Mouse (Mus musculus) megakaryocyte, embryonic 14.5 days (primary cell): Measurements from ENCODE around the gene Npas2. TPM values are rescaled to one million over a fixed set of nuclear protein-coding genes. Genes with fewer than 3 reads are reported as not detected.

ENCODE experiments used
- H3K27me3 ChIP-seq: replicated peaks from 2 replicates; pipeline ENCODE3; 2012; ENCODE audit warnings: inconsistent platforms
- H3K36me3 ChIP-seq: replicated peaks from 2 replicates; pipeline ENCODE3; 2012; ENCODE audit warnings: low read length, inconsistent platforms, mixed read lengths
- H3K4me1 ChIP-seq: 2 replicates; pipeline ENCODE4 v1.6.1; 2012; ENCODE audit warnings: inconsistent platforms
- H3K4me3 ChIP-seq: replicated peaks from 2 replicates; pipeline ENCODE3; 2012; ENCODE audit warnings: moderate library complexity, mild to moderate bottlenecking, inconsistent platforms
- H3K9me3 ChIP-seq: 2 replicates; pipeline ENCODE4 v1.6.1; 2012; ENCODE audit warnings: inconsistent platforms
- FLI1 ChIP-seq: IDR thresholded peaks from 2 replicates; pipeline ENCODE4 v1.6.1; 2012; ENCODE audit warnings: low read length, inconsistent platforms, mixed read lengths
- GATA1 ChIP-seq: IDR thresholded peaks from 3 replicates; pipeline ENCODE4 v1.6.1; 2012; ENCODE audit warnings: mixed read lengths, low read length, inconsistent platforms, borderline replicate concordance
- polyA plus RNA-seq: library from polyadenylated mRNA; stranded (reverse); fragments of >175 nt; gene quantifications from 2 replicates; pipeline ENCODE4 v1.2.3, GENCODE M21; 2012; ENCODE audit warnings: low replicate concordance; ENCODE audit not compliant: insufficient read depth

Npas2 gene
- polyA plus RNA-seq, 1 experiment, result 5.8 TPM

DNA sequence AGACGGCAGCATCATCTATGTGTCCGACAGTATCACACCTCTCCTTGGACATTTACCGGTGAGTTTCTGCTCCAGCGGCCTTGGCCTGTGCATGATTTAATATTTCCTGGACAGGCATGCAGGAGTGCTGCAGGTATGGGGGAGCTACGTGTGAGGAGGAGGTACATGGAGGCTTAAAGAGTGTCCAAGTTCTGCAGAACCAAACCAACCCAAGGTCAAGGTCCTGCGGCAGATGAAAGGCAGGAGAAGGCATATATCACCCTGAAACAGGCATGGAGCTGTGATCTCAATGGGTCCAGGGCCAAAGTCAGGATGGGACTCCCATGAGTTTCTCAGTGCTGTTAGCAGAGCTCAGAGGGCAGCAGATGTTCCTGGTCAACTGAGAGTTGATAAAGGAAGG, 107.1 kb downstream of the Npas2 start:
- peaks cover 59% of the 10 kb centered on the region for H3K36me3 ChIP-seq
- H3K9me3 ChIP-seq, result peaks cover 14% of the 10 kb centered on the region
- peaks cover 4% of the 10 kb centered on the region; the same call in 1 of the 2 replicates for H3K4me1 ChIP-seq
- H3K4me3 ChIP-seq, result no peak overlapping the region
- no peak for TF ChIP-seq GATA1
- TF ChIP-seq FLI1, result no peak
- H3K27me3 ChIP-seq, result peaks cover 4% of the 10 kb centered on the region

DNA sequence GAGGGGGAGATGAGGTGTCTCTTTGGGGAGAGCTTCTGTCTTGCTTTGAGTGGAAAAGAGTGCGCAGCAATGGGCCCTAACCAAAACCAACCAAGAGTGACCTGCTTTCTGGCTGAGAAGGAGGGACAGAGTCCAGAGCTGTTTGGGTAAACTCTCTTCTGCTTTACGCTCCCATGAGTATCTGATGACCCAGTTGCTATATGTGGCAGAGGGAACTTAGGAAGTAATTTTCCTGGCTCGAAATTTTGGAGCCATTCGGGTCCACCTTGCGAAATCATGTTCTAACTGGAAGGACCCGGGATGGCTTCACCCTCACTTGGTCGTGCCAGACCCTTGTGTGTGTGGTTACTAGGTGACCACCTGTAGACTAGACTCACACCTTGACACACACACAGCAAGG, 108.7 kb downstream of the Npas2 start:
- TF ChIP-seq GATA1 (no peak), FLI1 (no peak)
- Histone ChIP-seq H3K27me3 (peaks cover 4% of the 10 kb centered on the region), H3K9me3 (peaks cover 12% of the 10 kb centered on the region), H3K36me3 (peaks cover 57% of the 10 kb centered on the region), H3K4me1 (peaks cover 14% of the 10 kb centered on the region), H3K4me3 (no peak overlapping the region)

GRCm38 (mm10) chr1:39303054-39303649, 109.6 kb downstream of the Npas2 start:
- Histone ChIP-seq H3K4me1 (peaks cover 23% of the 10 kb centered on the region), H3K36me3 (peaks cover 52% of the 10 kb centered on the region), H3K4me3 (no peak overlapping the region), H3K9me3 (peaks cover 12% of the 10 kb centered on the region), H3K27me3 (peaks cover 4% of the 10 kb centered on the region)
- TF ChIP-seq GATA1 (no peak), FLI1 (no peak)

DNA sequence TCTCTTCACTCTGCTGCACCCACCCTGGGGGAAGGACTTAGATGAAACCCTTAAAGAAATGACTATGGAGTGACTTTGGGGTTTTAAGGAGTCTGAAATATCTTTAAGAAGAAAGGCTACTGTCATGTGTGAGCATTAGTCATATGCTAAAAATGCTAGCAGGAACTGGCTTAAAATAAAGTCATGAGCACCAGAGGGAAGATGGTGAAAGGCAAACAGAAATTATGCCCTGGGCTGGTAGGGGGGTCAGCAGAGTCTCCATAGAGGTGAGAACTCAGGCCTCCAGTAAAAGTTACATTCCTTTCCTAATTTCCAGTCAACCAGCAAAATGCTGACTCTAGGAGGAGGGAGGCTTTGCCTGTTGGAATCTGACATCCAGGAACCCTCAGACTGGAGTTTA, 113.8 kb downstream of the Npas2 start:
- H3K36me3 ChIP-seq, result peaks cover 52% of the 10 kb centered on the region
- H3K4me1 ChIP-seq, result peaks cover 32% of the 10 kb centered on the region
- H3K27me3 ChIP-seq, result peaks cover 4% of the 10 kb centered on the region
- H3K9me3 ChIP-seq, result peaks cover 12% of the 10 kb centered on the region
- H3K4me3 ChIP-seq, result no peak overlapping the region
- no peak for TF ChIP-seq GATA1
- TF ChIP-seq FLI1, result no peak

DNA sequence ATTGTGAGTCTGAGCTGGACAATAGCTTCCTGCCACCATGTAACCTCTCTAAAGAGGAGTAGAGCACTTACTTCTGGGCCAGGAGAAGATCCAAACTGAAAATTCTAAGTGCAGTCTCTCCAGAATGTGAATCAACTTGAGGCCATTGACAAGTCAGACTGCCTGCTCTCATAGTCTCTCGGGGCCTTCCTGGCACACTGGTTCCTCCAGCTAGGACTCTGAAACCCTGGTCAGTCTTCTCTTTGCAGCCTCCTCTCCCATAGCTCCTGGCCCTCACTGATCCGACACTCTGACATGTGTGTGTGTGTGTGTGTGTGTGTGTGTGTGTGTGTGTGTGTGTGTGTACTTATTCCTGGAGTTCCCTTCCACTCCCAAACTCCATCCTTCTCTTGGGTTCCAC, 114.4 kb downstream of the Npas2 start:
- Histone ChIP-seq H3K9me3 (peaks cover 12% of the 10 kb centered on the region), H3K36me3 (peaks cover 56% of the 10 kb centered on the region), H3K27me3 (peaks cover 4% of the 10 kb centered on the region), H3K4me1 (peaks cover 32% of the 10 kb centered on the region), H3K4me3 (no peak overlapping the region)
- TF ChIP-seq FLI1, result no peak
- no peak for TF ChIP-seq GATA1

DNA sequence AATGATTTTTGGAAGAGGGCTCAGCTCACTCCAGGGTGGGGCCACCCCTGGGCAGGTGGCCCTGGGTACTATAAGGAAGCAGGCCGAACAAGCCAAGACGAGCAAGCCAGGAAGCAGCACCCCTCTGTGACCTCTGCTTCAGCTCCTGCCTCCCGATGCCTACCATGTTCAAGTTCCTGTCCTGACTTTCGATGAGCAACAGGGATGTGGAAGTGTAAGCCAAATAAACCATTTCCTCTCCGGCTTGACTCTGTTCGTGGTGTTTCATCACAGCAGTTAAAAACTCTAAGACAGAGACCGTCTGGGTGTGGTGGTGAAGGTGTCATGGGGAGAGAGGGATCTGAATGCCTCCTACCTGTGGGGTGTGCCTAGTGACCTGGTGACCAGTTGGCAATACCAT, 116.0 kb downstream of the Npas2 start:
- H3K27me3 ChIP-seq, result peaks cover 2% of the 10 kb centered on the region
- peaks cover 29% of the 10 kb centered on the region for H3K4me1 ChIP-seq
- peaks cover 1% of the 10 kb centered on the region for H3K9me3 ChIP-seq
- TF ChIP-seq GATA1, result no peak
- TF ChIP-seq FLI1, result no peak
- no peak overlapping the region for H3K4me3 ChIP-seq
- H3K36me3 ChIP-seq, result peaks cover 50% of the 10 kb centered on the region

GRCm38 (mm10) chr1:39312345-39312967, 118.9 kb downstream of the Npas2 start:
- TF ChIP-seq GATA1 (no peak), FLI1 (no peak)
- H3K36me3 ChIP-seq, result peaks cover 39% of the 10 kb centered on the region

DNA sequence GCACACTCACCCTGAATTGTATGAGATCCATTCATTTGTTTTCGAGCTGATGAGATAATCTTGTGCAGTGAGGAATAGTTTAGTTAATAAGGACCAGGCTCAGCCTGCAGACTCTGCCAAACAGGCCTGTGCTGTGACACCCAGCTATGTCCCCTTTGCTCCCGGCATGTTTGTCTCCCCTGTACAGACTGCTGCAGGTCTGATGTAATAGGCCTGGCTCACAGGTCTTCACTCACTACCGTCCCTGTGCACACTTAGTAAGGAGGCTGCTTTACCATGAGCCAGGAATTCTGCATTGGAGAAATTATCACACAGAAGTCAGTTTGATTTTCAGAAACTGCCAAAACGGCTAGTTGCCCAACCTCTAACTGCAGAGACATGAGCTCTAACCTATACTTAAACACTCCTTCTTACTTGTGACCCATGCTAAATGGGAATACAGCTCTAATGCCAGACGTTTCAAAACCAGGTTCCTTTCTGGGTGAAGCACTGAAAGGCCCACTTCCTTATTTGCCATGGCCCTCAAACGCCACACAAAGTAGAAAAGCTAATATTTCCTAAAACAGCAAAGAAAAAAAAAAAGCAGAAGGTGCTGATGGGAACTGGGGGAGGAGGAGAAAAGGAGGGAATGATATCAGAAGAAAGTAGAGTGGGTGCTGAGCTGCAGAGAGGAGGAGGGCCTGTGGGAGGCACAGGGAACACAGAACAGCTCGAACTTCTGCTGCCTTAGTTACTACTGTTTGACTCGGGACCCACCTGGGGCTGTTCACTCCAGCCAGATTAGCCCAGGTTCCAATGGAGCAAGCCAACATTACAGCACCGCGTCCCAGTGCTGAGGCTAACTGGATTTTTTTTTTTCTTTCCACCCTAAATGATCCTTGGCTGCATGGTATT, 120.1 kb downstream of the Npas2 start:
- Histone ChIP-seq H3K27me3 (peaks cover 2% of the 10 kb centered on the region), H3K9me3 (no peaks in the 10 kb centered on the region), H3K4me3 (no peak overlapping the region), H3K36me3 (peaks cover 41% of the 10 kb centered on the region), H3K4me1 (peaks cover 5% of the 10 kb centered on the region; the same call in 1 of the 2 replicates)
- TF ChIP-seq FLI1 (no peak), GATA1 (no peak)

More at GRCm38 (mm10) chr1:39312345-39312967, 118.9 kb downstream of the Npas2 start:
- Histone ChIP-seq H3K27me3 (peaks cover 2% of the 10 kb centered on the region), H3K4me3 (no peak overlapping the region), H3K9me3 (no peaks in the 10 kb centered on the region), H3K4me1 (peaks cover 16% of the 10 kb centered on the region)

DNA sequence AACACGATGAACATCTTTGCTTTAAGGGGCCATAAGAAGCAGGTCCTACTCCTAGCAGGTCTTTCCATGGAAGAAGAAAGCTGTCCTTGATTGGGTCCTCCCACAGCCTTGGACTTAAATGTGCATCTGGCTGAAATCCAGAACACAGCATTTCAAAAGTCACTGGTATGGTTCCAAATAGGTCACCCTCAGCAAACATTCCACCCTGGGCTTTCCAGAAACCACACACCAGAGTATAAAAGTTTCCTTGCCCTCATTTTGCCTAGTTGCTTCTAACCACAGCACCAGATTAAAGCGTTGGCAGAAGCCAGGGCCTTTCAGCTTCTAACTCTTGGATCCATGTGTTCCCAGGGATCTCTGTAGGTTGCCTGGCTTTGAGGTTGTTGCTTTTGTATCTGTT, 124.4 kb downstream of the Npas2 start:
- H3K9me3 ChIP-seq, result no peaks in the 10 kb centered on the region
- no peak for TF ChIP-seq FLI1
- no peak for TF ChIP-seq GATA1
- peaks cover 12% of the 10 kb centered on the region for H3K36me3 ChIP-seq

More for the DNA sequence above, 124.4 kb downstream of the Npas2 start:
- Histone ChIP-seq H3K4me1 (no peaks in the 10 kb centered on the region), H3K27me3 (no peaks in the 10 kb centered on the region), H3K4me3 (no peak overlapping the region)
